17 mouse cellular contexts compared by ENCODE assay signal in the genomic region with DNA sequence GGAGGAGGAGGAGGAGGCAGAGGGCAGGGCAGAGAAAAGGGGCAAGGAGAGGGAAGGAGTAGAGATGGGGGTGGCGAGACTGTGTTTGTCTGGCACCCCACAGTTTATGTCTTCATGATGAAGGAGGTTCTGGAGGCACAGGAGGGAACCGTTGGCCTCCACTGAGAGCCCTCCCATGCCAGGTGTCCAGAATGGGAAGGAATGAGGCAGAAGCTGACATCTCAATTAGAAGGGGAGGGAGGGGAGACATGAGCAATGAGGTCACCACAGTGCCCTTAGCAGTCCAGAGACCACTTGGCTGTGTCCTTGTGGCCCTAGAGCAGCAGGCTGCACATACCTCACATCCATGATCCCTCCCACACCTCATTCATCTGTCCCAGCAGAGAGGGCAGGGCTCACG. TPM values are rescaled to one million over a fixed set of nuclear protein-coding genes. Genes with fewer than 3 reads are reported as not detected.
"Had no signal": no experiment of that assay in that cellular context is flagged by ENCODE, and none has a peak within 500 bp of the region (broad histone marks: within the 10 kb centered on the region; RNA-seq: fewer than 3 reads in every experiment).

No protein-coding gene starts in this region.

- H3K9me3 ChIP-seq: neural tube, embryonic 15.5 days; stomach, embryonic 15.5 days had no signal

- H3K9ac ChIP-seq: neural tube, embryonic 15.5 days; stomach, embryonic 15.5 days had no signal

- H3K4me2 ChIP-seq: neural tube, embryonic 15.5 days; stomach, embryonic 15.5 days had no signal

- DNase-seq: right cerebral cortex, adult 18-20 months; right cerebral cortex, postnatal 14 days; right cerebral cortex, postnatal 25 days; right cerebral cortex, postnatal 4 days; spleen, adult 18-20 months; thymus, adult 18-20 months; thymus, adult 2 months; thymus, postnatal 14 days; thymus, postnatal 25 days; thymus, postnatal 36 days; thymus, postnatal 4 days had no signal

- H3K4me3 ChIP-seq: neural tube, embryonic 15.5 days; stomach, embryonic 15.5 days had no signal

- H3K27ac ChIP-seq: neural tube, embryonic 15.5 days; stomach, embryonic 15.5 days; stomach, postnatal 0 days had no signal

- H3K36me3 ChIP-seq: neural tube, embryonic 15.5 days; stomach, embryonic 15.5 days had no signal

RNA-seq across cellular contexts. Expression of gene Zdhhc22, which starts 4.5 kb away (rescaled TPM):
- polyA plus RNA-seq: spleen, adult 2 months; testis, adult 2 months; urinary bladder, adult 2 months had no signal
